Mouse (Mus musculus) liver, postnatal 0 days (tissue): Measurements from ENCODE around the gene Gpr183. TPM values are rescaled to one million over a fixed set of nuclear protein-coding genes. Genes with fewer than 3 reads are reported as not detected.

Experiments used
- ATAC-seq: fragments of 200-750 bp; cut with Nextera tagmentation; 2 replicates; pipeline ENCODE4 v1.8.0; 2017; ENCODE audit warnings: mild to moderate bottlenecking, moderate library complexity
- DNase-seq: peaks from one replicate; pipeline ENCODE4 v3.0.0-alpha.2; 2016
- H3K27ac ChIP-seq: fragments of 300-500 bp; sonication (generic); 2 replicates; pipeline ENCODE4 v1.5.1; 2014; ENCODE audit warnings: antibody characterized with exemption, moderate library complexity, mild to moderate bottlenecking, low read depth
- H3K27me3 ChIP-seq: fragments of 300-500 bp; sonication (generic); 2 replicates; pipeline ENCODE4 v1.6.1; 2014; ENCODE audit warnings: low read length, control low read depth, mixed read lengths; ENCODE audit not compliant: insufficient read depth
- H3K36me3 ChIP-seq: fragments of 300-500 bp; sonication (generic); replicated peaks from 2 replicates; pipeline ENCODE4 v1.6.1; 2014; ENCODE audit warnings: mild to moderate bottlenecking, control low read depth, low read length, moderate library complexity, mixed read lengths; ENCODE audit not compliant: insufficient read depth
- H3K4me1 ChIP-seq: fragments of 300-500 bp; sonication (generic); 2 replicates; pipeline ENCODE4 v1.6.1; 2014; ENCODE audit warnings: antibody characterized with exemption, mild to moderate bottlenecking, control low read depth; ENCODE audit not compliant: insufficient read depth
- H3K4me2 ChIP-seq: fragments of 300-500 bp; sonication (generic); 2 replicates; pipeline ENCODE4 v1.6.1; 2014; ENCODE audit warnings: low read depth, mild to moderate bottlenecking, low read length, moderate library complexity, mixed read lengths
- H3K4me3 ChIP-seq: fragments of 300-500 bp; sonication (generic); 2 replicates; pipeline ENCODE4 v1.5.1; 2014; ENCODE audit warnings: low read depth, low read length
- H3K9ac ChIP-seq: fragments of 300-500 bp; sonication (generic); replicated peaks from 2 replicates; pipeline ENCODE4 v1.6.1; 2014; ENCODE audit warnings: mild to moderate bottlenecking, moderate library complexity
- H3K9me3 ChIP-seq: fragments of 300-500 bp; sonication (generic); 2 replicates; pipeline ENCODE4 v1.6.1; 2016; ENCODE audit warnings: mild to moderate bottlenecking, control low read depth, low read length, mixed read lengths
- CTCF ChIP-seq: sonication (generic); IDR thresholded peaks from 2 replicates; pipeline ENCODE4 v1.5.1; 2016; ENCODE audit warnings: antibody characterized with exemption, low read depth
- EP300 ChIP-seq: IDR thresholded peaks from 2 replicates; pipeline ENCODE4 v1.6.1; 2016; ENCODE audit warnings: antibody characterized with exemption, low read depth, mild to moderate bottlenecking
- WGBS: fragments of 180-500 bp; shearing (Covaris S2); extraction: QIAGEN DNeasy Blood & Tissue Kit; methylation state at CpG from one replicate; pipeline ENCODE4 v1.1.7; 2014; ENCODE audit not compliant: insufficient replicate concordance; 5-methylcytosine and 5-hydroxymethylcytosine counted together
- polyA plus RNA-seq: library from polyadenylated mRNA; unstranded; fragments of >200 nt; fragmentation: Nextera tagmentation; extraction: Ambion mirVana; gene quantifications from 2 replicates; pipeline ENCODE4 v1.2.1, GENCODE M21; 2015

Gene Gpr183
- polyA plus RNA-seq, 1 experiment from 2014 or later = 0.95 TPM

- DNase-seq (no peak), ATAC-seq (peak; percentile 45)
- H3K9ac ChIP-seq = no peak overlapping the region
- peaks cover 11% of the 10 kb centered on the region for H3K4me1 ChIP-seq
- H3K9me3 ChIP-seq = peaks cover 3% of the 10 kb centered on the region
- H3K4me2 ChIP-seq = peak overlapping the region; percentile 14; the same call in 1 of the 2 replicates
- TF ChIP-seq CTCF (no peak), EP300 (no peak)
- H3K27ac ChIP-seq = peak overlapping the region; percentile 65
- H3K4me3 ChIP-seq = no peak overlapping the region
- no peaks in the 10 kb centered on the region; the same call in 1 of the 2 replicates for H3K36me3 ChIP-seq
- H3K27me3 ChIP-seq = no peaks in the 10 kb centered on the region
- 57% methylated on average over 11 of the region's 11 CpGs for WGBS
Measured at GRCm38 (mm10) chr14:121938256-121939191, 26.5 kb downstream of the Gpr183 start.

- 44% methylated on average over 11 of the region's 11 CpGs for WGBS
- DNase-seq (no peak), ATAC-seq (0 out of 2 replicates have a peak, but pooled peaks have one; percentile 10)
- H3K9me3 ChIP-seq = peaks cover 3% of the 10 kb centered on the region
- peak overlapping the region; percentile 14; the same call in 1 of the 2 replicates for H3K4me2 ChIP-seq
- peak overlapping the region; percentile 65 for H3K27ac ChIP-seq
- no peak overlapping the region for H3K9ac ChIP-seq
- peaks cover 11% of the 10 kb centered on the region for H3K4me1 ChIP-seq
- H3K4me3 ChIP-seq = no peak overlapping the region
- no peak for TF ChIP-seq CTCF
- H3K27me3 ChIP-seq = no peaks in the 10 kb centered on the region
- no peaks in the 10 kb centered on the region; the same call in 1 of the 2 replicates for H3K36me3 ChIP-seq
Measured at GRCm38 (mm10) chr14:121937601-121938255, 27.3 kb downstream of the Gpr183 start.

- Histone ChIP-seq H3K9ac (no peak overlapping the region), H3K27me3 (no peaks in the 10 kb centered on the region), H3K27ac (peak overlapping the region; percentile 65), H3K4me2 (no peak overlapping the region), H3K9me3 (peaks cover 3% of the 10 kb centered on the region), H3K4me3 (no peak overlapping the region), H3K4me1 (peaks cover 13% of the 10 kb centered on the region), H3K36me3 (no peaks in the 10 kb centered on the region; the same call in 1 of the 2 replicates)
- DNase-seq = no peak
- WGBS = 67% methylated on average over 8 of the region's 8 CpGs
- no peak for ATAC-seq
- TF ChIP-seq EP300 (no peak), CTCF (no peak)
Measured at GRCm38 (mm10) chr14:121936856-121937255, 28.1 kb downstream of the Gpr183 start.

- Histone ChIP-seq H3K9ac (no peak overlapping the region), H3K27ac (no peak overlapping the region), H3K36me3 (no peaks in the 10 kb centered on the region; the same call in 1 of the 2 replicates), H3K4me2 (no peak overlapping the region), H3K9me3 (peaks cover 3% of the 10 kb centered on the region), H3K4me3 (no peak overlapping the region), H3K27me3 (no peaks in the 10 kb centered on the region), H3K4me1 (peaks cover 17% of the 10 kb centered on the region)
- DNase-seq (no peak), ATAC-seq (no peak)
- WGBS = 76% methylated on average over 4 of the region's 4 CpGs
- TF ChIP-seq CTCF (no peak), EP300 (no peak)
Measured at GRCm38 (mm10) chr14:121936356-121936755, 28.6 kb downstream of the Gpr183 start.

GRCm38 (mm10) chr14:121934597-121934946, 30.4 kb downstream of the Gpr183 start:
- Histone ChIP-seq H3K9me3 (peaks cover 3% of the 10 kb centered on the region), H3K27me3 (no peaks in the 10 kb centered on the region), H3K4me2 (no peak overlapping the region), H3K27ac (no peak overlapping the region), H3K36me3 (no peaks in the 10 kb centered on the region; the same call in 1 of the 2 replicates), H3K9ac (no peak overlapping the region), H3K4me1 (peaks cover 20% of the 10 kb centered on the region), H3K4me3 (no peak overlapping the region)
- ATAC-seq = no peak
- no peak for DNase-seq
- 57% methylated on average over 5 of the region's 5 CpGs for WGBS
- TF ChIP-seq CTCF (no peak), EP300 (no peak)

GRCm38 (mm10) chr14:121933906-121934596, 30.9 kb downstream of the Gpr183 start:
- WGBS = 67% methylated on average over 7 of the region's 7 CpGs
- no peak overlapping the region for H3K4me2 ChIP-seq
- peaks cover 22% of the 10 kb centered on the region for H3K4me1 ChIP-seq
- no peaks in the 10 kb centered on the region; the same call in 1 of the 2 replicates for H3K36me3 ChIP-seq
- no peak overlapping the region for H3K27ac ChIP-seq
- no peak for ATAC-seq
- H3K4me3 ChIP-seq = no peak overlapping the region
- no peaks in the 10 kb centered on the region for H3K27me3 ChIP-seq
- no peak overlapping the region for H3K9ac ChIP-seq
- H3K9me3 ChIP-seq = peaks cover 3% of the 10 kb centered on the region
- TF ChIP-seq CTCF (no peak), EP300 (no peak)
- no peak for DNase-seq
